Mouse (Mus musculus) neural tube, embryonic 14.5 days (tissue): ENCODE measurements at regions not wholly inside any gene's neighbourhood (a gene's known extent, or its start where the extent isn't known, plus 50 kb on each side); places are given as distances from the start of the nearest gene placed in this dataset.

ENCODE experiments used
- ATAC-seq: fragments of 200-750 bp; cut with Nextera tagmentation; 2 replicates; pipeline ENCODE4 v1.8.0; 2017; ENCODE audit warnings: low read depth, mild to moderate bottlenecking, moderate TSS enrichment, moderate library complexity
- H3K27ac ChIP-seq: fragments of 300-500 bp; sonication (generic); 2 replicates; pipeline ENCODE4 v1.5.1; 2014; ENCODE audit warnings: low read depth, mild to moderate bottlenecking, control low read depth, low read length, moderate library complexity, mixed read lengths
- H3K27me3 ChIP-seq: fragments of 300-500 bp; sonication (generic); 2 replicates; pipeline ENCODE4 v1.6.1; 2014; ENCODE audit warnings: low read length; ENCODE audit not compliant: control insufficient read depth, insufficient read depth
- H3K36me3 ChIP-seq: fragments of 300-500 bp; sonication (generic); 2 replicates; pipeline ENCODE4 v1.6.1; 2014; ENCODE audit warnings: low read length, mixed read lengths; ENCODE audit not compliant: control insufficient read depth, insufficient read depth
- H3K4me1 ChIP-seq: fragments of 300-500 bp; sonication (generic); 2 replicates; pipeline ENCODE4 v1.6.1; 2014; ENCODE audit warnings: low read length; ENCODE audit not compliant: control insufficient read depth, insufficient read depth
- H3K4me2 ChIP-seq: fragments of 300-500 bp; sonication (generic); 2 replicates; pipeline ENCODE4 v1.6.1; 2014; ENCODE audit warnings: mild to moderate bottlenecking, low read depth, low read length, control low read depth
- H3K4me3 ChIP-seq: fragments of 300-500 bp; sonication (generic); 2 replicates; pipeline ENCODE4 v1.5.1; 2014; ENCODE audit warnings: low read depth, low read length, control low read depth, mixed read lengths
- H3K9ac ChIP-seq: fragments of 300-500 bp; sonication (generic); replicated peaks from 2 replicates; pipeline ENCODE4 v1.6.1; 2014; ENCODE audit warnings: low read depth, mild to moderate bottlenecking, control low read depth, low read length, mixed read lengths
- H3K9me3 ChIP-seq: fragments of 300-500 bp; sonication (generic); 2 replicates; pipeline ENCODE4 v1.6.1; 2016; ENCODE audit warnings: low read length; ENCODE audit not compliant: control insufficient read depth
- whole genome bisulfite sequencing: fragments of 180-500 bp; shearing (Covaris S2); extraction: QIAGEN DNeasy Blood & Tissue Kit; methylation state at CpG from one replicate; pipeline ENCODE4 v1.1.7; 2014; 5-methylcytosine and 5-hydroxymethylcytosine counted together

DNA sequence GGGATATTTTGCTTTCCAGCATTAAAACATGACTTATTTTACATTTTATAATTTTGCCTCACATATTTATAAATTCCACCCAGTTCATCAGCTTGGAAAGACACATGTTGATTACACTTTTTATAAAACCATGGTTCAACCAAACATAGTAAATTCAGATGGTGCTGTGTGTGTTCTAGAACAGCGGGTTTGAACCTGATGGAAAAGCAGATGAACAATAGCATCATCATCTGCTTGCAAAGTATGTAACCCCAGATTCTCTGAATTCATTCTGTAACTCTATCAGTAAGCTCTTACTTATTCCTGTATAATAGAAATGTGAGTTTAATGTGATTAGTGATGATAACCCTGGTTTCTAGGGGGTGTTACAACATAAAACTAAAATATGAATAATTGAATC is 517.4 kb downstream of the Ptprc start:
- WGBS: 86% methylated on average over 1 of the region's 1 CpGs
- H3K4me2 ChIP-seq: no peak overlapping the region
- H3K4me3 ChIP-seq: no peak overlapping the region
- H3K36me3 ChIP-seq: no peaks in the 10 kb centered on the region
- no peaks in the 10 kb centered on the region for H3K9me3 ChIP-seq
- H3K4me1 ChIP-seq: peaks cover 7% of the 10 kb centered on the region; the same call in 1 of the 2 replicates
- no peak for ATAC-seq
- no peak overlapping the region for H3K27ac ChIP-seq
- no peaks in the 10 kb centered on the region for H3K27me3 ChIP-seq
- H3K9ac ChIP-seq: no peak overlapping the region

DNA sequence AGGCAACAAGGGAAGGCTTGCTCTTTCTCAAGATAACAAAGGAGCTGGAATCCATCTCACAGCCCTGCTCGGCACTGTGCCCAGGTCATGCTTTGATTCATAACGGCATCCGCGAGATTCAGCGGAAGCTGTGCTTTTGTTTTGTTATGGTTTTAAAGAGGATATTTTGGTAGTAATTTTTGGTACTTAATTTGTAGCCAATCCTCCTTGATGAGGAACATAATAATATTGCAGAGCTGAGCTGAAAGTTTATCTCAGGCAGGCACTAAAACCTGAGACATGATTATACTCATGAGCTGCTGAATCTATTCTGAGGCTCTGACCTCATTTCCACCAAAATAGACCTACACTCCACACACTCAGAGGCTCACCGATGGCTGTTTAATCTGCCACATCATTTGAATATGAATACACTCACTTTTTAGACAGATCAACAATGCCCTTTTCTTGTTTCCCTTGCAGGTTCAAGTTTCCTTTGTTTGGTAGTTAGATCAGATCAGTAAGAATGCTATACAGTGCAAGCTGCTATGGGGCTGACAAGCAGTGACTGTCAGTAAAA is 518.5 kb downstream of the Ptprc start:
- Histone ChIP-seq H3K9ac (no peak overlapping the region), H3K36me3 (no peaks in the 10 kb centered on the region), H3K4me2 (no peak overlapping the region), H3K4me3 (no peak overlapping the region), H3K27me3 (no peaks in the 10 kb centered on the region), H3K27ac (no peak overlapping the region), H3K4me1 (peaks cover 7% of the 10 kb centered on the region; the same call in 1 of the 2 replicates), H3K9me3 (no peaks in the 10 kb centered on the region)
- peak; percentile 76; the same call in 1 of the 2 replicates for ATAC-seq
- 6% methylated on average over 6 of the region's 6 CpGs for WGBS

DNA sequence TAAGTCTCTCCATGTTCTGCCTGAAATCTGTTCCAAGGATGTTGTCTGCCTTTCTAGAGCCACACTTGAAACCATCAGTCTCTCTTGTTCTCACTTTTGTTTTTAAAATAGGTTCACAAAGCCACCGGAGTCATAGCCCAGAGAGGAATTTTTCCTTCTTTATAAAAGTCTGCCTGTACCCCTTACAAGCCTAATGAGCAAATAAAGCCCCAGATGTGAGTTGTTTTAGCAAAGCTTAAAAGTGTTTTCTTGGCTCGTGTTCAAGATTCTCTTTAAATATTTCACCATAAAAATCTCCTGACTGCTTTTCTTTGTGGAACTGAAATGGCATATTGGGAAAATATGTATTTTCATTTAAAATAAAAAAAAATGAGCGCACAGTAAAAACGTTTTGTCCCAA is 521.3 kb downstream of the Ptprc start:
- Histone ChIP-seq H3K27ac (no peak overlapping the region), H3K27me3 (no peaks in the 10 kb centered on the region), H3K9me3 (no peaks in the 10 kb centered on the region), H3K4me1 (peaks cover 7% of the 10 kb centered on the region; the same call in 1 of the 2 replicates), H3K4me3 (no peak overlapping the region), H3K9ac (no peak overlapping the region), H3K36me3 (no peaks in the 10 kb centered on the region), H3K4me2 (no peak overlapping the region)
- ATAC-seq: no peak
- 64% methylated on average over 4 of the region's 4 CpGs for WGBS

DNA sequence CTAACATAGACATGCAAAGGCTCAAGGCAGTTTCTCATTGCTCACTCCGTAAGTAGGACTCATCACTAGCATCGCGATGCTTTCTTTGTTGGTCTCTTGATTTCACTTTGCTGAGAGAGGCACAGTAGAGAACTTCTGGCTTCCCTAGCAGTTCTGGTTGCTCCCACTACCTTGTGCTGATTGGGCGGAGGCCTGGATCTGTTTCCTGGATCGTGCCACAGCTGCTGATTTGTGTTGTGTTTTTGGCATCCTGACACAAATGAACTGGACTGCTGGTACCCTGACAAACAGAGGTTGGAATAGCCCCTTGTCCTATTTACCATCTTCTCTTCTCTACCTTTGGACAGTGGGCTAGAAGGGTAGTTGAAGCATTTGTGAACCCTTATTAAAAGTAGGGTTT is 522.0 kb downstream of the Ptprc start:
- Histone ChIP-seq H3K36me3 (no peaks in the 10 kb centered on the region), H3K9ac (no peak overlapping the region), H3K4me1 (peaks cover 7% of the 10 kb centered on the region; the same call in 1 of the 2 replicates), H3K27ac (no peak overlapping the region), H3K4me2 (no peak overlapping the region), H3K27me3 (no peaks in the 10 kb centered on the region), H3K4me3 (no peak overlapping the region), H3K9me3 (no peaks in the 10 kb centered on the region)
- 66% methylated on average over 5 of the region's 5 CpGs for WGBS
- no peak for ATAC-seq

DNA sequence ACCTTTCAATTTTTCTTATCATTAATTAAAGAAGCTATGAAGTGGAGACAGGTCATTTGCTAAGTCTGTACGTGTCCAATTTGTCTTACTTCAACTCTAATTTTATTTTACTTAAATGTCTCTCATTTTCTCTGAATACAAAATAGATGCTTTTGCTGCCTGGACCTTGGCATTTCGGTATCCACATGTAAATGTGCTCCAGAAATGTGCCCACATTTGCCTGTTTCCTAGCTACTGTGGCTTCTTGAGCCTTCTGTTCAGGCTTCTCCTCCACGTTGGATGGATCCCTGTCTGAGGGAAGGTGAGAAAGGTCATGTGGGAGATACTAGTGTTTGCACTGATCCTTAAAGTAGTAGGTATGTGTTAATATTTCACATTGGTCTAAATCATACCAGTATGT is 524.9 kb downstream of the Ptprc start:
- Histone ChIP-seq H3K4me1 (no peaks in the 10 kb centered on the region), H3K4me3 (no peak overlapping the region), H3K27me3 (no peaks in the 10 kb centered on the region), H3K36me3 (no peaks in the 10 kb centered on the region), H3K9me3 (no peaks in the 10 kb centered on the region), H3K9ac (no peak overlapping the region), H3K27ac (no peak overlapping the region), H3K4me2 (no peak overlapping the region)
- no peak for ATAC-seq
- 65% methylated on average over 3 of the region's 3 CpGs for WGBS

DNA sequence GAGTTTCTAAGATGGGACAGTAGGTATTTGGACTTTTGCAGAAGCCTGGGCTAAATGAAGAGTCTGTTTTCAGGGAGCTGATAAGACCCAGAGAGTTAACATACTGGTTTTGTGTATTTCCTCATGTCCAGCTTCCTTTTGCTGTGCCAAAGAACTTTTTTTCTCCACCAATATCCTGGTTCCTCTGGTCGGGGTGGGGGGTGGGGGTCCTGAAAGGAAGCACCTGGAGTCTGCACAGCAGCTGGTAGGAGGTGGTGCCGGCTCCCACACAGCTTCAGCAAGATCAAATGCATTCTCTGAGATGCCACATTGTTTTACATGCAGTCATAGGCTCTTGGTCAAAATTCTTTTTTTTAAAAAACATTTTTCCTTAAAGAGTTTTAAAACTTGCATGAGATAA is 525.4 kb downstream of the Ptprc start:
- Histone ChIP-seq H3K4me2 (no peak overlapping the region), H3K36me3 (no peaks in the 10 kb centered on the region), H3K4me3 (no peak overlapping the region), H3K4me1 (no peaks in the 10 kb centered on the region), H3K27me3 (no peaks in the 10 kb centered on the region), H3K9ac (no peak overlapping the region), H3K9me3 (no peaks in the 10 kb centered on the region), H3K27ac (no peak overlapping the region)
- 27% methylated on average over 2 of the region's 2 CpGs for WGBS
- no peak for ATAC-seq

DNA sequence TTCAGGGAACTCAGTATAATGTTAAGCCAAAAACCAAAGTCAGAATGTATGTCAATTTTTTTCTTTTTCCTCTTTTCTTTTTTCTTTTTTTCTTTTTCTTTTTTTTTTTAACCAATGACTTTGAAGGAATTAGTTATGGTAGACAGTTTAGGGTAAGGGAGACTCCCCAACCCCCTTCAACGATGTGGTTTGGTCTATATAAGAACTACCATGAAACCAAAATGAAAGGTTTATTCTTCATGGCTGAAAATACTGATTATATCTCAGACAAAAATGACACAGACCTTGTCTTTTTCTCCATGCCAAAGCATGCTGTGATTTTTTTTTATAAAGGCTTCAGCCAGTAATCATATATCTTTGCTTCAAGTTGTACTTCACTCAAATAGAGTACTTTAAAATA is 526.7 kb downstream of the Ptprc start:
- Histone ChIP-seq H3K27ac (no peak overlapping the region), H3K27me3 (no peaks in the 10 kb centered on the region), H3K36me3 (no peaks in the 10 kb centered on the region), H3K9ac (no peak overlapping the region), H3K4me1 (no peaks in the 10 kb centered on the region), H3K4me2 (no peak overlapping the region), H3K9me3 (no peaks in the 10 kb centered on the region), H3K4me3 (no peak overlapping the region)
- WGBS: 47% methylated on average over 1 of the region's 1 CpGs
- no peak for ATAC-seq

DNA sequence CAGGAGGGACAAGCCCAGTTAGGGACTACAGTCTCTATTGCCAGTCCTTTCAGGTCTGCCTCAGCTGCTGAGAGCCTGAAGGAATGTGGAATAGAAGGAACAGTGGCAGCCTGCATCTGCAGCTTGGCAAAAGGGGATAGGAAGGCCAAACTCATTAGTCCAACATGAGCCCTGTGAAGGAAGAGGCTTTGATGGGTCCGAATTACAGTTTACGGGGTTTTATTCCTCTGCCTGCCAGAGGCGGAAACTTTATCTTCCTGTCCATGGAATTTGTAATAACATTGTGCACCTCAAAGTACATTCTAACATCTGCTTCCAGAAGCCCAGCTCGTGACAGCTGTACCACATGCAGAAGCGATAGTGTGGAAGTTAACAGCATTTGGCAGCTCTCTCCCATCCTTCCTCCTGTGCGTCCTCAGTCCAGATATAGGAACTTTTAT is 530.9 kb downstream of the Ptprc start:
- Histone ChIP-seq H3K4me1 (0 out of 2 replicates have a peak, but pooled peaks cover 3% of the 10 kb centered on the region), H3K4me2 (no peak overlapping the region), H3K27ac (no peak overlapping the region), H3K36me3 (no peaks in the 10 kb centered on the region), H3K9ac (no peak overlapping the region), H3K9me3 (no peaks in the 10 kb centered on the region), H3K4me3 (no peak overlapping the region), H3K27me3 (no peaks in the 10 kb centered on the region)
- no peak for ATAC-seq
- WGBS: 78% methylated on average over 6 of the region's 6 CpGs

DNA sequence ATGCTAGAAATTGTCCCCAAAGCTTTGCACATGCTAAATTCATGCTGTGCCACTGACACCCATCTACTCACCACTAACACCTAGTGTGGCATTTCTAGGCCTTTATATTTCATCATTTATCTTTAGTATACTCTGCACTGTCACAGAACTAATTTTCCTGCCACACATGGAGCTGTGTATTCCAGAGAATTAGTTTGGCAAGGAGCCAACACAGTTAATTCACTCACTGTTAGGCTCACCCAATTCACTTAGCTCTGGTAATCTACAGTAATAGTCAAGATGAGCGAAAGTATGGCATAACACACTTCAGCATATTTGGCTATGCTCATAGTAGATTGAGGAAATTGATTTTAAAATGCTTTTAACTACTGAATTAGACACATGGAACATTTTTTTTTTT is 532.0 kb downstream of the Ptprc start:
- no peak overlapping the region for H3K4me2 ChIP-seq
- no peak overlapping the region for H3K27ac ChIP-seq
- H3K27me3 ChIP-seq: no peaks in the 10 kb centered on the region
- H3K9ac ChIP-seq: no peak overlapping the region
- 50% methylated on average over 1 of the region's 1 CpGs for WGBS
- H3K4me1 ChIP-seq: 0 out of 2 replicates have a peak, but pooled peaks cover 3% of the 10 kb centered on the region
- no peak overlapping the region for H3K4me3 ChIP-seq
- ATAC-seq: peak; percentile 75; the same call in 1 of the 2 replicates
- no peaks in the 10 kb centered on the region for H3K36me3 ChIP-seq
- no peaks in the 10 kb centered on the region for H3K9me3 ChIP-seq
